Mouse (Mus musculus): ENCODE data around the gene Tmem201.

Gene Tmem201

DNA sequence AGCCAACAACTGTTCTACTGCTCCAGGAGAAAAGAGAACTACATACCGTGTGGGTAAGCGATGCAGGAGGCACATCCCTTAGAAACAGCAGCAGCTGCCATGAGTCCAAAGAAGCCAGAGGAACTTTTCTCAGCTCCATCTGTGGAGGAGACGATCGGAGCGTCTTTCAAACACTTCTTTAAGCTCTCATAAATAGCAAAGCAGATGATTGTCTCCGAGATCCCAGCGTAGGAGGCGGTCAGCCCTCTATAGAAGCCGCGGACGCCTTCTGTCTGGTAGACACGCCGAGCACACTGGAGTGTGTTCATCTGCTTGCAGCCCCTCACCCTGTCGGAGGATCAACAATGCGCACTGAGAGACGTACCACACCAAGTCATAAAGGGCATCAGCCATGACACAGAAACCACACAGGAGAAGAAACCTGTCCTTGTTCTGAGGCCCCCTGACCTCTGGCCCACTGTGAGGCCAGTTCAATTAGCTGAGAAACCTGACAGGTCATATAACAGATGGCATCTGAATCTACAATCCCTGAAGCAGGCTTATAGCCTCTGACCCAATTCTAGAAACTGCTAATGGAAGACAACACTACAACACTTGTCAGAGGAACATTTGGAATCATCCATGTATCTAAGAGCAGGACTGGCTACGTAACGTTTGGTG is 11.3 kb upstream of the Tmem201 start:
- DNase-seq (ENCODE audit: low spot score): no peak

DNA sequence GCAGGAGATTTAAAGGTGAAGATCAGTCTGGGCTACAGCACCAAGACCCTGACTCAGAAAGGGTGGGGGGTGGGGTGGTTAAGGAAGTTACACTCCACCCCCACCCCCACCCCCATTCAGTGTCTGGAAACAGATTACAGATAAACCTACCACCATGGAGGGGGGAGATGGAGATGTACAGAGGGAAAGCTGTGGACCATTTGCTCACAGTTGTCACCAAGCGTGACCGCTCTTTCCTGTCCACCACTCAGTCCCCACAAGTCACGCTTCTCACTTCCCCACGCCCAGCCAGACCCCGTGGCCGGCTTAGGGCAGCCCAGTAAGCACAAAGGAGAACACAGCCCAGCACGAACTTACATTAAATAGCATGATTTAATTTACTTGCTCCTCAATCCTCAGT is 6.3 kb upstream of the Tmem201 start:
- no peak for DNase-seq (ENCODE audit: low spot score)

DNA sequence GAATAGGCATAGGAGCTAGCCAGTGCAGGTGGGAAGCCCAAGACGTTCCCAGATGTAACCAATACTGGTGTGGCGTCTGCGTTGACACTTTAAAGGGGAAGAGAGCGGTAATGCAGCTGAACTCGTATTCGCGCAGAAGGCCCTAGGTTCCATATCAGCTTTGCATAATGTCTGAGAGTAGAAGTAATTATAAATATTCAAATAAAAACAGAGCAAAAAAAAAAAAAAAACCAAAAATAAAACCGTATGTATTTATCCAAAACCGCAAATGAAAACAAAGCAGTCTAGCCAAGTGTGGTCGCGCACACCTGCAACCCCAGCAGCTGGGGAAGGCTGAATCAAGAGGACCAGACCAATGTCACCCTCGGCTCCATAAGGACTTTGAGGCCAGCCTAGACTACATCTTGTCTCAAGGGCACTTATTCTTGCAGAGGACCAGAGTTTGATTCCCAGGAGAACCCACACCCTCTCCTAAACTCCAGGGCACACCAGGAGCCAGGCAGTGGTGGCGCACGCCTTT is 4.2 kb upstream of the Tmem201 start:
- no peak for DNase-seq (ENCODE audit: low spot score)

DNA sequence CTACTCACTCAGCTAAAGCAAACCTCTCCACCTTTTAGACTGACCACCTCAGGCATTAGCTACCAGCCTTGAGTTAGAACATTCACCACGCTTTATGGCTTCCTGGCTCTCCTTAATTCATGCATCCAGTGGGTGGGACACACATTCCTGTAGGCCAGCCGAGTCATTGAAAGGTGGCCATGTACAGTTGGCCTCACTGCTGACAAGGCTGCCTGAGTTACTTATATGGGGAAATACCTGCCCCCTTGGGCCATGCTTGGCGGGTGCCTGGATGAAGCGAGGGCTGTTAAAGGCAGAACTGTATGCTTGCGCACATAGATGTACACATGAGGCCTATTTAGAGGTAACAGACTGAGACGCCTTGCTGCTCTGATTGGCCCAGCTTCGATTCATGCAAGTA is 2.5 kb upstream of the Tmem201 start:
- DNase-seq (ENCODE audit: low spot score): no peak

DNA sequence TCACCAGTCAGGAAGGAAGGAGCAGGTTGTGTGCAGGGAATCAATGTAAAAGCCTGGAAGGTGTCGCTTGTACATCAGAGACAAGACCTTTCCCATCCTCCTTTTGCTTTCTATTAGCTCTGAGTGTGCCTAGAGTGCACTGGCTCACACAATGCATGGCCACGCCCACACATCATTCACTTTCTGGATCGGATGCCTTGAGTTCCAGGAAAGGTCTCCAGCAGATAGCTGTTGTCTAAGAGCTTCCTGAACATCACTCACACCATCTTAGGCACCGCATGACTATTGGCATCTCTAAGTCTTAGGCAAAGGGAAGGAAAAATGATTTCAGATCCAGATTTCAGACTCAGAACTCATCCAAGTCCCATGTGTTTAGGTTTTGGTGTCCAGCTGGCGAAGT is 1.6 kb upstream of the Tmem201 start:
- no peak for DNase-seq (ENCODE audit: low spot score)

DNA sequence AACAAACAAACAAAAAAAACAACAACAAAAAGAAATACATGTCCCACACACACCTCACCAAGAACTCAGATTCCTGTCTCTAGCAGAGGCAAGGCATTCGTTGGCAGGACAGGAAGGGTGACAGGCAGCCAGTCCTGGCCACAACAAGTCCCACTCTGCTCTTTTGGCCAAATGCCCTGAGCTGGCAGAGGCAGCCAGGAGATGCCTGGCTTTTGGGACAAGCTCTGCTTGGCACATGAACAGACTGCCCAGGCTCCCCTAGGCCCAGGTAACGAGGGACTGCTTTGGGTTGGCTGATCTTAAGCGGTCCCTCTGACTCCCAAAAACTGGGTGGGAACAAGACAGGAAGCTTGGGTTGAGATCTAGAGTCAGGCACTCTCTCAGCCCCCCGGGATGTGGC is 1.3 kb downstream of the Tmem201 start:
- peak; percentile 41 for DNase-seq (ENCODE audit: low spot score)

DNA sequence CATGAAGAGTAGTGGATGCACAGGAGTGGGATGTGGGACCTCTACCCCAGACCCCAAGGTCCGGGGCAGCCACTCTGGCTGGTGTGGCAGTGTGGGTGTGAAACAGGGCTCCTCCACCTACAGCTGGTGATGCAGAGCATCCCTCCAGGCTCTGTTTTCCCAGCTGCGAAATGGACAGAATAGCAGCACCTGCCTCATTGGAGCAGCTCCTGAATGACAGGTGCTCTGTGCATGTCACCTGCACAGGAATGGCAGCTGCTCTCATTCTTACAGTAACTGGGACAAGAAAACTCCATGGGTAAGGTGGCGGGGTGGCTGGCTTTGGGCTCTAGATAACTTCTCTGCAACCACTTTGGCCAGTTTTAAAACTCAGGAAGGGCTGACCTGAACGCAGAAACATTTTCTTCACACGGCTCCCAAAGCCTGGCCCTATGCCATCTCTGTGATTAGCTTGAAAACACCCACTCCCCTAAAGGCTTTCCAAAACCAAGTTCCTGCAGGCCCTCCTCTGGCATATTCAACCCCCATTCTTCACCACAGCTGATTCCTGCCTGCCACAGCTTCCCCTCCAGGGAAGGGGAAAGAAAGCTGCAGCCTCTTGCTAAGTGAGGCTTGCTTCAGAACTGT is 2.1 kb downstream of the Tmem201 start:
- no peak for DNase-seq (ENCODE audit: low spot score)

DNA sequence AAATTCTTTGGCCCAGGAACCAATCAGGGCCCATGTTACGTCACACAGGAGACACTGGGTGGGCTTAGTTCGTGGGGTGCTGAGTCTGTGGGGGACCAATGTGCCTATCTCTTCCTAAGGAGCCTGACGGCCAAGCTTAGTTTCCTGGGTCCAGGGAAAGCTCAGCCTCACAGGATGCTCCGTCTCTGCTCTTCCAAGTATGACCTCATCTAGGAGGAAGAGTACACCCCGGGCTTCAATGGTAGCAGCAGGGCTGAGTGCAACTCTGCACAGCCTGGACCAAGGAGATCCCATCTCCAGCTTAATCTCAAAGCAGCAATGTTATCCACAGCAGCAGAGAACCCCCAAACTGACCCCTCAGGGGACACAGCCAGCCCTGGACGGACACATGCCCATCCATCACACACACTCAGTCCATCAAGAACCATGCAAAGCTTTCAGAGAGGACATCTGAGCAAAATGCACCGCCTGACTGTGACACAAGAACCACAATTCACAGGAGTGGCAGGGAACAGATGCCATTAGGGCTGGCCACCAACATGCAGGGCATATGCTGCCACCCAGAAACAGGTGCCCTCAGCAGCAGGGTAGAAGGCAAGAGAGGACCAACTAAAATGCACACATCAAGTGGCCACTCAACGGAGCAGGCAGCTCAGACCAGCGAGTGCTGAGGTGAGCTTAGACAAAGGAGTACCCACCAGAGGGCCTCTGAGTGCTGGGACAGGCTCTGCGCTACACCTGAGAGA is 2.9 kb downstream of the Tmem201 start:
- no peak for DNase-seq (ENCODE audit: low spot score)

DNA sequence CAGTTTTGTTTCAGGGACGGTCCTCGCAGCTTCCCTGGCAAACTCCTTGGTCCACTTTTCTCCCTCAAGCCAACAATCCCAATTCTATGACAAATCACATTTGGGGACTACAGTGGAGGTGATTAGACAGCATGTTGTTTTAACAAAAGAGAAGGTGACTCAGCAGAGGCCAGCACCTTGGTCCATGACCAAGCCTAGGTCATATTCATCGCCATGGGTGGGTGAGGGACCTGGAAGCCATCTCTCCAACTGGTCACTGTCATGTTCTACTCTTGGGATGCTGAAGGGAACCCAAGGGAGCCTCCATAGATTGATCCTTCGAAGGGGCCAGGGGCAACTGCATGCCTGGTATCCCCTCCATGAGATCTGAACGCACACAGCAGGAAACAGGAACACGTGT is 3.6 kb downstream of the Tmem201 start:
- DNase-seq (ENCODE audit: low spot score): no peak

DNA sequence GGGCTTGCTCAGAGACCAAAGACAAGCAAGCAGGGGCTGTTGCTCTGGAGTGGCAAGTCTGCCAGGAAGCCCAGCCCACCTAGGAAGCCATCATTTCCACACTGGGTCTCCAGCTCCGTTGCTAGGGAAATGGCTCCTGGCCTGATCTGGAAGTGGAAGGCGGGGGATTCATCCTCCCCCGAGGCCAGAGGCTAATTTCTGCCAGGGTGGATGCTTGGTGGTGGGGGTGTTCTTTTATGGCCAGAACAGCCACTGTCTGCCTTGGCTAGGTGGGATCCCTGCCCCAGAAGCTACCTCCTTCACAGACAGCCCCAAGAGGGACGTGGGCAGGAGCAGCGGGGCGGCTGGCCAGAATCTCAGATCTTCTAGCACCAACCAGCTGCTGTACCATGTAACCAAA is 4.1 kb downstream of the Tmem201 start:
- DNase-seq (ENCODE audit: low spot score): no peak

DNA sequence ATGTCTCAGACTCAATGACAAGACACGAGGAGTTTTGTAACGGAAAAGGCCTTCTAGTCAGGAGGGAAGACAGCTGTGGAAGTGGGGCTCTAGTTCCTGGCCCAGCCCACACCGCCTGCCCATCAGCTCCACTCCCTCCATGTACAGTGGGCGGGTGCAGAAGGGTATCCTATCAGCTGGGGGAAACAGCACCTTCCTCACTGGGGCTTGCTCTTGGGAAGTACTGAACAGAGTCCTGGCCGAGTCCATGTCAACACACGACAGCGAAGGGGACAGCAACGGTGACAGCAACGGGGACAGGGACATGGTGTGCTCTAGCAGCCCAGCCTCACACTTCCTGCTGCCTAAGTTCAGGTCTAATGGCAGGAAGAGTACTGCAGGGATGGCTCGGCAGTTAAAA is 5.0 kb downstream of the Tmem201 start:
- no peak for DNase-seq (ENCODE audit: low spot score)

DNA sequence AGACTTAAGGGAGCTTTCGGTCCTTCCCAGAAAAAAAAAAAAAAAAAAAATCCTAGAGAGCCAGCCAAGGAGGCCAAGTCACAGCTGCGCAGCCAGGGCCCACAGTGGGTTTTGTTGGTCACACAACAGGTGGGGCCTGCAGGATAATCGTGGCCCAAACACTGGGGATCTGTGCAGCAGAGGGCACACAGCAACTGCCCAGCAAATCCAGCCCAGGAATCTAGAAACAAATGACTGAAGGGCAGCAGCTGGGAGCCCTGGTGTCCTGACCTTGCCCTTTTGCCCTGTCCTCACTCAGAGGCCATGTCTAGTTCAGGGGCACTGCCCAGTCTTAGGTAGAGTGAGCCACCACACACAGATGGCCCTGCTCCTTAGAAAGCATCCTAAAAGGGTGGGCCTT is 5.5 kb downstream of the Tmem201 start:
- no peak for DNase-seq (ENCODE audit: low spot score)

DNA sequence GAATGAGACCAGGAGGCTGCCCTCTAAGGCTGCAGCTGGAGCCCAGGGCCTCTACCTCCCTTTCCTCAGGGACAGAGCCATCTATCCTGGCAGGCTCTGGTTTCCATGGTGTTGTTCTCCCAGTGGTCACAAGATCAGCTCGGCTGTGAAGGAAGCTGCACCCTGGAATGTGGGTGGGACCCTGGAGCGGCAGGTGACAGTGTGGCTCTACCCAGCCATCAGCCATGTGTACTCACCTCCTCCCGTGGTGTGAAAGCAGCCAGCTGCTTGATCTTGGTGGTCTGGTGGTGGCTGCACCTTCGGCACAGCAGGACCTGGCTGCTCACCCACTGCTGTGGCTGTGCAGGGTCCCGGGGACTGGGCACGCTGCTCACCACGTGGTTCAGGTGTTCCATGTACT is 7.0 kb downstream of the Tmem201 start:
- DNase-seq (ENCODE audit: low spot score): no peak

DNA sequence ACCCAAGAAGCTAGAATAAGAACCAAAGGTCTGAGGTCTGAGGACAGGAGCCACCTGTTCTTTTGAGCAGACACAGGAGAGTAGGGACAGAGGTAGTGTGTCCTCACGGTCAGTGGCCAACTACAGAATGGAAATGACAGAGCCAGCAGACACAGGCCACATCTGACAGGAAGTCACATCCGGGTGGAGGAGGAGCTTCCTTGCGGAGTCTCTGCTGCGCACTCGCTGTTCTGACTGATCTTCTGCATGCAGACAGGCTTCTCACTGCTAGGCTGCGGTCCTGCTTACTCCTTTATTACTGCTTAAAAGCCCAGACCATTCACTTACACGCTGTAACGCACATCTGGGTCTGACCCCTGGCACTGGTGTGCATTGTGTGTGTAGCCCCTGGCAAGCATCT is 9.0 kb downstream of the Tmem201 start:
- no peak for DNase-seq (ENCODE audit: low spot score)

DNA sequence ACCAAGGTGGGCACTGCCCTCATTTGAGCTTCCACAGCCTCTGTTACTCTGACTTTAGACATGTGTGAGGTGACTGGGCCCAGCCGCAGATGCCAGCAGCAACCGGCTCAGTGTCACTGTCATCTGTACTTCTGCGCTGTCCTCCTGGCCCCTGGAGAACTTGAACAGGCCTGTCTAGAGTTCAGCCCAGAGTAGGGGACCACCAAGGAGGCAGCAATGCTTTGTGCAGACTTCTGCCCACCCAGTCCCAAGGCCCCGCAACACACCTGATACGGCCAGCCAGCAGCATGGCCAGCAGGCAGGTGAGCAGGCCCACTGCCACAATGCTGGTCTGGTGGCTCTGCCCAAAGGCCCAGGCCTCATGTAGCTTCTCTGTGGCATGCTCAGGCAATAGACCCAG is 10.2 kb downstream of the Tmem201 start:
- no peak for DNase-seq (ENCODE audit: low spot score)

DNA sequence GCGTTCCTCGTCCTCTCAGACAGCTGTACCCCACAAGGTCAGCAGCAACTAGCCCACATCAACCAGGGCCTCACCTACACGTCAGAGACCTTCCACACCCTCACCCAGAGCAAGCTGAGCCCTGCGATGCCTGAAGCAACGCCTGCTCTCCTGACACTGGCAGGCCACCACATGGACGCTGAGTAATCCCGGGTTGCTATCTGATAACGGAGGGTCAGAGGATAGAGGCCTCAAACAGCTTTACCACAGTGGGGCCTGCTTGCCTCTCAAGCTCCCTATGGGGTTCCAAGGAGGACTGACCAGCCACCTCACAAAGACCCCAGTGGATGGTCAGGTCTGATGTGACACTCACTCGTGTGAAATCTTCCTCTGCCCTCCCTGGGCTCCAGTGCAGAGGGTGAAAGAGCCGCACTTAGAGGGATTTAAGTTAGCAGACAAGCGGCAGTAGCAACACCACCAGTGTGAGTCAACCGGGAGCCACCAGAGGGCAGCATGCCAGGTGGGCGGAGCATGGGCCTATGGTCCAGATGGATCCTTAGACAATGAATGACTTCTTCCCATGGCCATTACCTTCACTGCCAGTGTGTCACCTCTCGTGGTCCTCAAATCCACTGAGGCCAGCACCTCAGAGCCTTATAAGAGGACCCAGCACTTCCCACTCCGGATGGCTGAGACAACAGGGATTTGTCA is 12.0 kb downstream of the Tmem201 start:
- peak; percentile 40 for DNase-seq (ENCODE audit: low spot score)

DNA sequence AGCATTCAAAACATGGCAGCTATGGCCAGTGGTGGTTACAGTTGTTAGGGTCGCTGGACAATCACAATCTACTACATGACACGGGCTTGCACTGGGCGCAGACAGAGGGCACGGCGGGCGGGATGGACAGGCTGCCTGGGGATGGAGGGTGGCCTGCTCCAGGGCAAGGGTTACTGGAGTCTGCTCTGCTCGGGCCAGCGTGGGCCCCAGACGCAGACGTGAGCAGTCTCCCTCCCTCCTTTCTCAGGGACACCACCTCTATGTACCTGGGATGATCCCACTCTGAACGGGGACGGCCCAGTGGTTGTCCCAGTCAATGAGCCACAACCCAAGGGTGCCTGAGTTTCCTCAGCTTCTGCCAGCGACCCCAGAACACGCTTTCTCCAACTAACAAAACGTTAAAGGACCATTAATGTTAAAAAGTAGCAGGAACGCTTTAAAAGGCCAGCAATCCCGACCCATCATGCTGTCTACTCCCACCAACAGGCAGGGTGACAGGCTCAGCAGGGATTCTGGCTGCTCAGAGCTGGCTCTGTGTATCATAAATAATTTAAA is 12.9 kb downstream of the Tmem201 start:
- no peak for DNase-seq (ENCODE audit: low spot score)

DNA sequence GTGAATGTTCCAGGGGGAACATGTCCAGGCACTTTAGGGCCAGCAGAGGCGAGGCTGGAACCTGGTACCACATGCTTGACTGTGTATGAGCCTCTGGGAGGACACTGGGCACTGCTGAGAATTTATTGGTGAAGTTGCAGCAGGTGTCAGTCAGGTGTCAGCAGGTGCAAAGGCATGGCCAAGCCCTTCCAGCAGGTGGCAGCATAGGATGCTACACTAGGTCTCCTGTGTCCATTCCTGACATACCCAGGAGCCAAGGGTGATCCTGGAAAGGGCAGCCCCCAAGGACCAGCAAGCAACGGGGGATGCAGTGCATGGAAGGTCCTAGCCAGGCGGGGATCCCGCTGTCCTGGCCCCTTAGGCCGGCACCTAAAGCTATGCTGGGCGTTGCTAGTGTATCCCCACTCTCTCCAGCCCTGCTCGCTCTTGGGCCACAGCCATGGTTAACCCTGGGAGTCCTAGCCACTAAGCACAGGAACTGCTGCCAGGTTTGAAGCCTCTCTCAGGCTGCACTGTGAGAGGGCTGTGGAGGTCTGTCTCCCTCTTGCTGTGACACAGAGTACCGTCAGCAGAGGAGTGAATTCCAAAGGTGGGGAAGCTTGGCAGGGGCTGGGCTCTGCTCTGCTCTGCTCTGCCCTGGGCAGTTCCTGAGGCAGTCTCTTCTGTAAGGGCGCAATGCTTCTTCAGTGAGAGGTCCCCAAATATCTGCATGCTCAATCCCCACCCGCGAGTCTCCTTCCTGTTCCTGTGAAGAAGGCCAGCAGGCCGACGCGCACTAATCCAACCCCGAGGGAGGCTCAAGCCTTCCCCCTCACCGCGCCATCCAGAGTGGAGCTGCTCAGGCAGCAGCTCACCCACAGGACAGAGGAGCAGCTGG is 13.8 kb downstream of the Tmem201 start:
- no peak for DNase-seq (ENCODE audit: low spot score)

DNA sequence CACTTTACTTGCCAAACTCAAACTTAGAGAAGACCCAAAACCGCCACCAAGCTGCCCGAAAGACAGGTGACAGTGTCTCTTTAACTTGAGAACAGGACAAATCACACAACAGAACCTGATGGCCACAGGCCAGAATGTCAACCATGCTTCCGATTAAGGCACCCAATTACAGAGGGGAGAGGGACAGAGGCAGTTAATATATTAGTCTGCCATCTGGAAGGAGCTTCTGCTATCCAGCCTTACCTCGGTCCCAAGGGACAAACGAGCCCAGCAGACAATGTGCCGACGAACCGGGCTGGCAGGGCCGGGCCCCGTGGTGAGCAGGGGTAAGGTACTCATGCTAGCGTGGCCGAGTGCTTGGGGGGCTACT is 14.8 kb downstream of the Tmem201 start:
- DNase-seq (ENCODE audit: low spot score): no peak

DNA sequence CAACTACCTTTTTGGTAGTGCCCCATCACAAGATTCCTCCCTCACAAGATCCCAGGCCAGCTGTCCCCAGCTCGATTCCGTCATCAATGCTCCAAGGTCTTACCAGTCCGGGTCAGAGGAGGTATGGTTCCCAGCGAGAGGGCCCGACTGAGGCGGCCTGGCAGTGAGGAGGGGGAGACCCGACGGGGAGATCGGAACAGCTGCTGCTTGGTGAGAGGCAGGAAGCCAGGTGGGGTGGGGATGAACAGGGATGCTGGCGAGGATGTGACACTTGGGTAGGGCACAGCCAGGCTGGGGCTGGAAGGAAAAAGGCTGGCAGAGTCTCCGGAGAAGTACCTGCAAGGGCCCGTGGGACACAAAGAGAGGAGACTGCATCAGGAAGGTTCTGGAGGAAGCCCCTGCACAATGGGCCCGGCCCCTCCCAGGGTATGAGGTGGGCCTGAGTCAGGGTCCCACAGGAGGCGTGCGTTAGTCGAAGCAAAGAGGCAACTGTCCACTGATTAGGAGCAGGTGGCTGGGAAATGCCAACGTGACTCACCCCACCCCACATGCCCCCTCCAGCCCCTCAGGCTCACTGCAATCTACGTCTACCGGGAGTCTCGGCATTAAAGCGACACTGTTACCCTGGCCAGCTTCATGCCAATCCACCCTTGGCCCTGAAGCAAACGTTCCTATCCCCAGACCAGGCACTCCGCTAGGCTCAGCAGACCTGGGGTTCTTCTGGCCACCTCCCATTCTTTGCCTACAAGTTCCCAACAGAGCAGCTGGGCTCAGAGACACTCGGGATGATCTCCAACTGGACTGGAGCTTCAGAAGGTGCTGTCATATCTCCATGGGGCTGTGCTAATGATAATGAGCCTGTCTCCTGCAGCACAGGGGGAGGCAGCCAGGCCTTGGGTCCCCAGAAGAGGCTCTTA is 15.5 kb downstream of the Tmem201 start:
- DNase-seq (ENCODE audit: low spot score): no peak
